Mouse (Mus musculus): ENCODE measurements around the gene B4galnt3.

DNA sequence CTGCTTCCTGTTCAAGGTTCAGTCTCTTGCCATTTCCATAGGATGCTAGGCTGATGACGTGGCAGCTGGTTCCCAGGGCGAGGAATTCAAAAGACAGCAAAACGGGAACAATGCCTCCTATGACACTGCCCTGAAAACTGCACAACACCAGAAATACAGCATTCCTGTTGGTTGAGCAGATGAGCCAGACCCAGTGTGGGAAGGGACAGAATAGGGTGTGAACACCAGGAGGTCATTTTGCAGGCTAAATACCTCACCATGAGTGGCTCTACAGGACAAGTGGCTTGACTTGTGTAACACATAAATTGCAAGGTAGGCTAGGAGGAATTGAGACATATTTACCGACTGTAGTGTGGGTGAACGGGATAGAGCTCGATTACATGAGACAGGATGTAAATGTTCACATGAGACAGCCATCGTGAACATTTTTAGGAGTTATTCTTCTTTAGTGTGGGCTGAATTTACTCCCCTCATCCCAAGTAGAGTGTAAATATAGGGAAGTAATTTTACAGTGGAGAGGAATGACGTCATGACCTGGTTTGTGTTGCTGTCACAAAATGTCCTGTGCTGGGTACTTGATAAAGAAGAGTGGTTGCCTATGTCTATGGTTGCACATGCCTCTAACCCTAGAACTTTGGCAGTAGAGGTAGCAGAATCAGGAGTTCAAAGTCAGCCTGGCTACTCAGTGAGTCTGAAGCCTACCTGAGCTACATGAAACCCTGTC lies 121.9 kb downstream of the B4galnt3 start:
- TF ChIP-seq POLR2A (IDR thresholded peaks at IDR 0.05; ENCODE audit: low read depth, low read length), result no peak
- TF ChIP-seq CTCF (IDR thresholded peaks at IDR 0.05; ENCODE audit: borderline replicate concordance, insufficient read depth, low read length), result no peak
